Mouse (Mus musculus) forebrain, embryonic 16.5 days (tissue): ENCODE measurements around the gene Lgals1. TPM values are rescaled to one million over a fixed set of nuclear protein-coding genes. Genes with fewer than 3 reads are reported as not detected.

ENCODE experiments used
- ATAC-seq: fragments of 200-750 bp; cut with Nextera tagmentation; 2 replicates; pipeline ENCODE4 v1.8.0; 2017; ENCODE audit warnings: mild to moderate bottlenecking, moderate library complexity
- H3K27ac ChIP-seq: fragments of 300-500 bp; sonication (generic); 2 replicates; pipeline ENCODE4 v1.5.1; 2014; ENCODE audit warnings: low read length, control low read depth
- H3K27me3 ChIP-seq: fragments of 300-500 bp; sonication (generic); replicated peaks from 2 replicates; pipeline ENCODE4 v1.6.1; 2014; ENCODE audit warnings: low read length; ENCODE audit not compliant: control insufficient read depth, insufficient read depth
- H3K36me3 ChIP-seq: fragments of 300-500 bp; sonication (generic); 2 replicates; pipeline ENCODE4 v1.6.1; 2014; ENCODE audit not compliant: control insufficient read depth, insufficient read depth
- H3K4me1 ChIP-seq: fragments of 300-500 bp; sonication (generic); replicated peaks from 2 replicates; pipeline ENCODE4 v1.6.1; 2014; ENCODE audit warnings: low read length; ENCODE audit not compliant: control insufficient read depth, insufficient read depth
- H3K4me2 ChIP-seq: fragments of 300-500 bp; sonication (generic); 2 replicates; pipeline ENCODE4 v1.6.1; 2014; ENCODE audit warnings: mild to moderate bottlenecking, low read length, control low read depth
- H3K4me3 ChIP-seq: fragments of 300-500 bp; sonication (generic); replicated peaks from 2 replicates; pipeline ENCODE4 v1.5.1; 2014; ENCODE audit warnings: mild to moderate bottlenecking, low read length, control low read depth
- H3K9ac ChIP-seq: fragments of 300-500 bp; sonication (generic); replicated peaks from 2 replicates; pipeline ENCODE4 v1.6.1; 2014; ENCODE audit warnings: low read depth, low read length, control low read depth
- H3K9me3 ChIP-seq: fragments of 300-500 bp; sonication (generic); 2 replicates; pipeline ENCODE4 v1.6.1; 2016; ENCODE audit warnings: low read length; ENCODE audit not compliant: control insufficient read depth
- WGBS: fragments of 180-500 bp; shearing (Covaris S2); extraction: QIAGEN DNeasy Blood & Tissue Kit; methylation state at CpG from one replicate; pipeline ENCODE4 v1.1.7; 2014; 5-methylcytosine and 5-hydroxymethylcytosine counted together
- polyA plus RNA-seq: library from polyadenylated mRNA; unstranded; fragments of >200 nt; fragmentation: Nextera tagmentation; extraction: Ambion mirVana; gene quantifications from 2 replicates; pipeline ENCODE4 v1.2.1, GENCODE M21; 2015

The Lgals1 gene
- polyA plus RNA-seq, 1 experiment from 2014 or later, result 51.9 TPM

GRCm38 (mm10) chr15:78903243-78903642 is 23.3 kb upstream of the Lgals1 start:
- H3K4me3 ChIP-seq, result no peak overlapping the region
- no peak overlapping the region for H3K4me2 ChIP-seq
- H3K9ac ChIP-seq, result no peak overlapping the region; the same call in 1 of the 2 replicates
- H3K27ac ChIP-seq, result no peak overlapping the region
- H3K27me3 ChIP-seq, result no peaks in the 10 kb centered on the region
- 4% methylated on average over 2 of the region's 2 CpGs for WGBS
- H3K9me3 ChIP-seq, result no peaks in the 10 kb centered on the region
- no peaks in the 10 kb centered on the region for H3K36me3 ChIP-seq
- H3K4me1 ChIP-seq, result peaks cover 15% of the 10 kb centered on the region
- ATAC-seq, result peak; percentile 37

- Histone ChIP-seq H3K4me3 (no peak overlapping the region), H3K9me3 (no peaks in the 10 kb centered on the region), H3K36me3 (no peaks in the 10 kb centered on the region), H3K4me1 (peaks cover 3% of the 10 kb centered on the region; the same call in 1 of the 2 replicates), H3K4me2 (no peak overlapping the region), H3K27ac (no peak overlapping the region), H3K27me3 (no peaks in the 10 kb centered on the region), H3K9ac (no peak overlapping the region)
- WGBS, result 84% methylated on average over 7 of the region's 7 CpGs
- ATAC-seq, result no peak
Measured at GRCm38 (mm10) chr15:78908399-78908798, 18.1 kb upstream of the Lgals1 start.

GRCm38 (mm10) chr15:78908982-78909381 is 17.5 kb upstream of the Lgals1 start:
- Histone ChIP-seq H3K36me3 (no peaks in the 10 kb centered on the region), H3K9ac (no peak overlapping the region), H3K27me3 (no peaks in the 10 kb centered on the region), H3K4me2 (no peak overlapping the region), H3K9me3 (no peaks in the 10 kb centered on the region), H3K4me1 (peaks cover 3% of the 10 kb centered on the region; the same call in 1 of the 2 replicates), H3K4me3 (no peak overlapping the region), H3K27ac (no peak overlapping the region)
- ATAC-seq, result no peak
- WGBS, result 95% methylated on average over 8 of the region's 8 CpGs

- H3K27me3 ChIP-seq, result no peaks in the 10 kb centered on the region
- H3K4me2 ChIP-seq, result no peak overlapping the region
- no peak overlapping the region; the same call in 1 of the 2 replicates for H3K9ac ChIP-seq
- no peak overlapping the region for H3K27ac ChIP-seq
- peaks cover 27% of the 10 kb centered on the region for H3K4me1 ChIP-seq
- no peak for ATAC-seq
- 31% methylated on average over 9 of the region's 9 CpGs for WGBS
- H3K9me3 ChIP-seq, result no peaks in the 10 kb centered on the region
- H3K36me3 ChIP-seq, result no peaks in the 10 kb centered on the region
- no peak overlapping the region for H3K4me3 ChIP-seq
Measured at GRCm38 (mm10) chr15:78912040-78912439, 14.5 kb upstream of the Lgals1 start.

GRCm38 (mm10) chr15:78913632-78914090 is 12.9 kb upstream of the Lgals1 start, which contains the start of gene Pdxp:
TSS of gene Pdxp (plus strand) at chr15:78913919.
- Histone ChIP-seq H3K27me3 (no peaks in the 10 kb centered on the region), H3K4me3 (peak within 1 kb of the TSS; percentile 77), H3K27ac (peak within 1 kb of the TSS; percentile 97), H3K9ac (peak within 1 kb of the TSS; percentile 87), H3K9me3 (no peaks in the 10 kb centered on the region), H3K36me3 (no peaks in the 10 kb centered on the region), H3K4me2 (peak within 1 kb of the TSS; percentile 86), H3K4me1 (peaks cover 27% of the 10 kb centered on the region)
- WGBS, result 0% methylated on average over 51 of the region's 51 CpGs
- peak; percentile 94 for ATAC-seq

GRCm38 (mm10) chr15:78914091-78914822 is 12.3 kb upstream of the Lgals1 start:
- Histone ChIP-seq H3K4me2 (peak overlapping the region; percentile 86), H3K9me3 (no peaks in the 10 kb centered on the region), H3K4me1 (peaks cover 27% of the 10 kb centered on the region), H3K27ac (peak overlapping the region; percentile 97), H3K4me3 (peak overlapping the region; percentile 77), H3K9ac (peak overlapping the region; percentile 87), H3K27me3 (no peaks in the 10 kb centered on the region), H3K36me3 (peaks cover 3% of the 10 kb centered on the region; the same call in 1 of the 2 replicates)
- WGBS, result 0% methylated on average over 84 of the region's 87 CpGs
- ATAC-seq, result peak; percentile 72

GRCm38 (mm10) chr15:78914823-78915659 is 11.5 kb upstream of the Lgals1 start:
- peaks cover 7% of the 10 kb centered on the region; the same call in 1 of the 2 replicates for H3K36me3 ChIP-seq
- peak overlapping the region; percentile 97 for H3K27ac ChIP-seq
- H3K4me2 ChIP-seq, result peak overlapping the region; percentile 86
- no peaks in the 10 kb centered on the region for H3K27me3 ChIP-seq
- peak overlapping the region; percentile 87 for H3K9ac ChIP-seq
- WGBS, result 49% methylated on average over 8 of the region's 8 CpGs
- H3K4me3 ChIP-seq, result peak overlapping the region; percentile 77
- H3K4me1 ChIP-seq, result peaks cover 27% of the 10 kb centered on the region
- no peak for ATAC-seq
- no peaks in the 10 kb centered on the region for H3K9me3 ChIP-seq

GRCm38 (mm10) chr15:78915660-78916017 is 10.9 kb upstream of the Lgals1 start:
- Histone ChIP-seq H3K9ac (peak overlapping the region; percentile 61), H3K4me2 (peak overlapping the region; percentile 86), H3K27me3 (no peaks in the 10 kb centered on the region), H3K4me1 (peaks cover 27% of the 10 kb centered on the region), H3K4me3 (peak overlapping the region; percentile 77), H3K27ac (peak overlapping the region; percentile 52; the same call in 1 of the 2 replicates), H3K36me3 (peaks cover 9% of the 10 kb centered on the region; the same call in 1 of the 2 replicates), H3K9me3 (no peaks in the 10 kb centered on the region)
- peak; percentile 13 for ATAC-seq
- 3% methylated on average over 8 of the region's 8 CpGs for WGBS
